Mouse (Mus musculus) large intestine, adult 2 months (tissue): ENCODE measurements around the gene Tgfbr3. TPM values are rescaled to one million over a fixed set of nuclear protein-coding genes. Genes with fewer than 3 reads are reported as not detected.
A peak's percentile ranks its signal among the peaks of the same experiment; 100 is the strongest.

Experiments
- DNase-seq: peaks from one replicate; pipeline ENCODE4 v3.0.0-alpha.2; 2012; ENCODE audit warnings: low read depth, low spot score
- WGBS: fragments of 180-500 bp; shearing (Covaris S2); methylation state at CpG from one replicate; pipeline ENCODE4 v1.1.7; 2018; 5-methylcytosine and 5-hydroxymethylcytosine counted together
- polyA plus RNA-seq: library from polyadenylated mRNA; depleted of rRNA; stranded (reverse); fragments of >200 nt; gene quantifications from 2 replicates; pipeline ENCODE4 v1.2.3, GENCODE M21; 2012

The Tgfbr3 gene
- polyA plus RNA-seq, 1 experiment = 4.7 TPM

DNA sequence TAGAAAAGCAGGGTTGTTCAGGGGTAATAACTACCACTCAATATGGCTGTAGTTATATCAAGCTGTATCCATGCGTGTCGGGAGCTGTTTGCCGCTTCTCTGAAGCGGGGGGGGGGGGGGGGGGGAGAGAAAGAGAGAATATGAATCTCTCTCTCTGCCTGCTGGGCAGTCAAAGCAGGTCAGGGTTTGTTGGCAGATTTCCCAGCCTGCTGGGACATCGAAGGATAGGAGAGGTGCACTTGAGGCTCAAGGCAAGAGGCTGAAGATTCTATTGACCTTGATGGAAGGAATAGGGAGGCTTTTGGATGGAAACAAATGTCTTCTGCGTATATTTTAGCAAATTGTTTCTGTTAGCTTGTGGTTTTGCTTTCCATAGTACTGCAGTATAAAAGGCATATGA is 190.4 kb downstream of the Tgfbr3 start:
- WGBS = 71% methylated on average over 5 of the region's 6 CpGs
- no peak for DNase-seq

DNA sequence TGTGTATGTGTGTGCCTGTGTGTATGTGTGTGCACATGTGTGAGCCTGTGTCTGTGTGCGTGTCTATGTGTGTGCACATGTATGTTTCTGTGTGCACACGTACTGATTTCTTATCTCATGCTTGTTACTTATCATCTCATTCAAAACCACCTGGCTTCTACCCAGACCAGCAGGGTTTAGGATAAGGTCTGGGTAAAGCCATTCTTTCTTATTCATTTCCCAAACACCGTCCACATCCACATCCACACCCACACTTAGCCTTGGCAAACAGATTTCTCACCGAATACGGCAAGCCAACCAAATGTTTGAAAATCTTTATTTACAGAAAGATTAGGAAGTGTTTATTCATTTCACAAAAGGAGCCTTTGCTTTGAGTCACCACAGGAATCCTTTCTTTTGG is 191.4 kb downstream of the Tgfbr3 start:
- WGBS = 30% methylated on average over 5 of the region's 5 CpGs
- DNase-seq = no peak

DNA sequence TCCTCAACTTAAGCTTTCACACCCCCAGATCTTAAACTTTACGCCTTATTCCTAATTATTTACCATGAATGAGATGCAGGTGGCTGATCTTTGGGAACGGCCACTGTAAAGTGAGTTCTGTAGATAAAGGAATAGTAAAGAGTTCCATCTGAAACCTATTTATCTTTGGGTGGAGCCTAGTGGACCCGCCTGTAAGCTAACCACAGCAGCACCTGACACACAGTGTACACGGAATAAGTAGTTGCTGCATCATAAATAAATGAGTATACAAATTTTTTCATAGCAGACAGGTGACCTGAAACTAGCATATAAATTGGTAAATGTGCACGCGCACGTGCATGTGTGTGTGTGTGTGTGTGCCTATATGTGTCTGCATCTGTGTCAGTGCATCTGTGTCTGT is 192.1 kb downstream of the Tgfbr3 start:
- DNase-seq = no peak
- WGBS = 53% methylated on average over 7 of the region's 7 CpGs

DNA sequence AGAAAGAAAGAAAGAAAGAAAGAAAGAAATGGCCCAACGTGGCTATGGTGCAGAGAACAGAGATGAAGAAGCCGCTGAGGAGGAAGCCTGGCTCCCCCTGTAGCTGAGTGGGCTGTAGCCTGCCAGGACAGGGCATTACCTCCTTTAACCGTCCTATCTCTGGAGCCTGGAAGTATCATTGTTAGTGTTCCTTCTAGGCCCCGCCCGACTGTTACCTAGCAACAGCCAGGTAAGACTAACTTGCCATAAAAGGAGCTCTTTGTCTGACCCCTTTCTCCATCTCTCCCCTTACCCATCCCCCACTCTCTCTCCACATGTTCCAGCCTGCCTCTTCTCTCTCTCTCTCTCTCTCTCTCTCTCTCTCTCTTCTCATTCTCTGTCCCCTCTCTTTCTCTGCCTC is 195.2 kb downstream of the Tgfbr3 start:
- no peak for DNase-seq
- WGBS = 46% methylated on average over 5 of the region's 5 CpGs

DNA sequence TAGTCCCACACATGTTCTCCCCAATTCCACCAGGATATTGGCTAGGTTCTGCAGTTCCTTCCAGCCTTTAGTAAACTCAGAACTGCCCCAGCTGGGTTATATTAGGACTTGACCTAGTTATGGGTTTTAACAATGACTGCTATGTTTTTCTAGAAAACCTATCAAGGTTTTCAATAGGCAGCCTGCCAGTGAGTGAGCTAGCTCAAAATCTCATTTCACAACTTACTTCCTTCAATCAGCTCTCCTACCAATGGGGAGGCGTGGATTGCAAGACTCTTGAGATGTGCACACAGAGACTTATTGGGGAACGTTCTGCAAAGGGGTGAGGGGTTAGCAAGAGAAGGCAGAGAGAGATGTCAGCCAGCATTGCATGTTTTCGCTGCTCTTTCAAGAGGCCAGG is 196.2 kb downstream of the Tgfbr3 start:
- no peak for DNase-seq
- 77% methylated on average over 3 of the region's 3 CpGs for WGBS

DNA sequence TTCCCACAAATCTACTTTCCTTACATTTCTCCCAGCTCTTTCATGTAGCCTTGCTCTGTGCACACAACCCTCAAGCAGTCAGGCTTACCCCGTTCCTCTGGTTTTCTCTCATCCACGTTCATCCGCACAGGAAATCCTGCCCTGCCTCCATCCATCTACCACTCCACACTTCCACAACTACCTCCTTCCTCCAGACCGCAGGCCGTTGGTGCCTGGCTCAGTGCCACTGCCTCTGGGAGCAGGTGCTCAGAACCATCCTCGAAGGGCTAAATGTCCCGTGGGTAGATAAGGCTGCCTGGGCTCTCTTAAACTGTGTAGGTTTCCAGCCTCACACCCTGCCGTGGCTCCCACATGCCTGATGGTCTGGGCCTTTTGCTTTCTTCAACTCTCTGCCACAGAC is 197.3 kb downstream of the Tgfbr3 start:
- no peak for DNase-seq
- 18% methylated on average over 8 of the region's 8 CpGs for WGBS

DNA sequence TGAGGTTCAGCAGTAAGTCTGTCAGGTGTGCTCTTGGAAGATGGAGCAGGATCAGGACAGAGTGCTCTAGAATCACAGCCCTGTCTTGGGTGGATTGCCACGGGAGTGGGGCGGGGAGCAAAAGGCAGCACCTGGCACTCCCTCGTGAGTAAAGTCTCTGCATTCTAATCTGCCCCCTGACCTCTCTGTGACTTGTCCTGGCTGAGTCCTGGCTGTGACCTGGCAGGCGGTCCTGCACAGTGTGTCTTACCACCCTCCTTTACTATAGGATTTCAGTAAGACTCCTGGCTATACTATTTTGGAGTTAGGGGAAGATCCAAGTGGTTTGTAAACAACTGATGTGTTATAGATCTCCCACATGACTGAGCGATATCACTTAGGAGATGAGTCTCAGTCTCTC is 199.5 kb downstream of the Tgfbr3 start:
- DNase-seq = no peak
- 51% methylated on average over 5 of the region's 5 CpGs for WGBS

DNA sequence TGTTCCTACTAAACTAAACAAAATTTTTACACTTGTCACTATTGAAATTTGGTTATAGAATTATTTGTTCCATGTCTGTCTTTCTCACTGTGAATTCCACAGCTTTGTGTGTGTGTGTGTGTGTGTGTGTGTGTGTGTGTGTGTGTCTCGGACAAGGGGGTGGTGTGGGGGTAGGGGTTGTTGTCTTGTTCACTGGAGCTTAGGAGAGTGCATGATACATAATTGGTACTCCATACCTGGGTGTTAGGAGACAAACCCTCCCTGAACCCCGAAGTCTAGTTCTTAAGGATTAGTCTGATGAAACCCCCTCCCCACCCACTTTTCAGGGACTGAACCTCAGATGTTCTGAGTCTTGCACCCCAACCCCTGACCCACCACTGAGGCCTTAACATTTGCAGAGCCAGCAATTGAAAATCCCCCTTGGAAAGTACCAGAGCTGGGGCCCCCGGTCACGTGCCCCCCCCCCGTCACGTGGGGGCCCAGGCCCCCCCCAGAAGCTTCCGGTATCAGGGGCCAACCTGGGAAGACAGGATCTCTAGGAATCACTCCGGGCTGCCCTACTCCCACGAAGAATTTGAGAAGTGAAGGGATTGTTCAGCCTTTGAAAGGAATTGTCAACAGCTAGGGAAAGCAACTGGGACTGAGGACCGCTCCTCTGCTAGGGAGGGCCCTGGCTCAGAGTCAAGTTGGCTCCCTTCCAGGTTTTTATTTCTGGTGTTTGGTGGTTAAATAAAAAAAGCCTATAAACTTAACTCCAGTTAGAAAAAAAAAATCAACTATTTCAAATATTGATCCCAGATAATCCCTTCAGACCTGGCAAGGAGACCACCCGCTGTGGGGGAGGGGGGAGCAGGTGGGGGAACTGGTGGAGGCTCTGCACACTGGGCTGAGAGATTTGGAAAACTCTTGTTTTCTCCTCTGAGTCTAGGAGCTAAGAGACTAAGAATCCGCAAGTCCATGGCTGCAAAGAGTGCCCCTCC is 201.3 kb downstream of the Tgfbr3 start:
- peak; percentile 70 for DNase-seq
- 16% methylated on average over 12 of the region's 12 CpGs for WGBS

DNA sequence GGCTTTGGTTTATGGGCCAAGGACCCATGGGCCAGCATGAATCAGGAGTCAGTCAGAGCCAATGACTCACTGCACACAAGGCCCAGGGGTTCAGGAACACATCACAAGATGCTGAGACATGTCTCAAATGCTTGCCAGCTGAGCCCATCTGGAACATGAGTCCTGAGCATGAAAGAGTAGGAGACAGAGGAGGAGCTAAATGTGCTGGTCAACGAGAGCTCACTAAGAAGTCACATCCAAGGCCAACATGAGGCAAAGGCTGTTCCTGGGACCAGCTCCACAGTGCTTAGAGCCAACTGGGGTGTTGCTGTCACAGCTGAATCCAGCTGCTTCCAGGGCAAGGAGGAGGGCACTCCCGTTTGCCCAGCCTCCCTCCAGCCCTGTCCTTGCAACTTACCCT is 202.1 kb downstream of the Tgfbr3 start:
- DNase-seq = no peak
- 18% methylated on average over 2 of the region's 2 CpGs for WGBS

DNA sequence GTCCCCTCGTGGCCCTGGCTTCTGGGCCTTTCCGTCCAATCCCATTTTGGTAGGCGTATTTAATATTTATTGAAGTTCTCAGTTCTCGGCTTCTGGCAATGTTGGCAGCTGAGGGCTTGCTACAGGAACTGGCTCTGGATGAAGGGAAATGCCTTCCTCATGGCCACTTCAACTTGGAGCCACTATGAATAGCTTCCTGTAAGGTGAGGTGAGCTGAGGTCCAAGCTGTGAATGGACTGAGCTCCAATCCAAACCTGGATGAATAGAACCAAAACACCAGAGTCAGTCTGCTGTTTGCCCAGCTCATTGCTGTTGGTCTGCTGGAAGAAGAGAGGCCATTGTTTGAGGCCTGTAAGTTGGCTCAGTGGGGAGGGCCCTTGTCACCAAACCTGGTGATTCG is 203.3 kb downstream of the Tgfbr3 start:
- no peak for DNase-seq
- 83% methylated on average over 5 of the region's 5 CpGs for WGBS

DNA sequence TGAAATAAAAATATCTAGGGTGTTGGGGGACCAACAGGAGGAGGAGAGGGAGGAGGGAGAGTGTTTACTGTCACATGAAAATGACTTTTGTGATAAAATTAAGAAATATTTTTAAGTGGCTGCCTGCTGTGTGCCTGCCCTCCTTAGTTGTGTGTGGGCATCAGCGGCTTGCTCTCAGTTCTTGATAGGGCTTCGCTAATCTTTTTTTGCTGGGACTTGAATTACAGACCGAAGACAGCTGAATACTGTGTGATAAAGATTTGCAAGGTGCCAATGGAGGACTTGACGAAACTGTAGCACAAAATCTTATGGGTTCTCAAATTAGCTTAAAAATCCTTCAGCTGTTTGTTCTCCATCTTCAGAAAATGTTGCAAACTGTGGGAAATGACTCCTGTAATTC is 205.0 kb downstream of the Tgfbr3 start:
- no peak for DNase-seq
- 92% methylated on average over 4 of the region's 4 CpGs for WGBS

DNA sequence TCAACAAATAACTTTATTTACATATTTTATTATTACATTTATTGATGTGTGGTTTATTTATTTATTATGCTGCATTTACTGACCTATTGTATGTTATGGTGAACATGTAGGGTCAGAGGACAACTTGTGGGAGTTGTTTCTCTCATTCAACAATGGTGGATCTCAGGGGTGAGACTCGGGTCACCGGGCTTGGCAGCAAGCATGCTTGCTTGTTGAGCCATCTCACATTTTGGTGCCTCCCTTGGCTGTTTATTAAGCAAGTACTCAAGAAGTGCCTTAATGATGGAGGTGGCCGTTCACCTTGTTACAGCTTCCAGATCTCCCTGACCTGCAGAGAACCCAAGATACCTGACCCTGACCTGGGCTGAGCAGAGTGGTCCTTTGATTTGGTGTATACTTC is 207.4 kb downstream of the Tgfbr3 start:
- WGBS = 73% methylated on average over 3 of the region's 3 CpGs
- no peak for DNase-seq

DNA sequence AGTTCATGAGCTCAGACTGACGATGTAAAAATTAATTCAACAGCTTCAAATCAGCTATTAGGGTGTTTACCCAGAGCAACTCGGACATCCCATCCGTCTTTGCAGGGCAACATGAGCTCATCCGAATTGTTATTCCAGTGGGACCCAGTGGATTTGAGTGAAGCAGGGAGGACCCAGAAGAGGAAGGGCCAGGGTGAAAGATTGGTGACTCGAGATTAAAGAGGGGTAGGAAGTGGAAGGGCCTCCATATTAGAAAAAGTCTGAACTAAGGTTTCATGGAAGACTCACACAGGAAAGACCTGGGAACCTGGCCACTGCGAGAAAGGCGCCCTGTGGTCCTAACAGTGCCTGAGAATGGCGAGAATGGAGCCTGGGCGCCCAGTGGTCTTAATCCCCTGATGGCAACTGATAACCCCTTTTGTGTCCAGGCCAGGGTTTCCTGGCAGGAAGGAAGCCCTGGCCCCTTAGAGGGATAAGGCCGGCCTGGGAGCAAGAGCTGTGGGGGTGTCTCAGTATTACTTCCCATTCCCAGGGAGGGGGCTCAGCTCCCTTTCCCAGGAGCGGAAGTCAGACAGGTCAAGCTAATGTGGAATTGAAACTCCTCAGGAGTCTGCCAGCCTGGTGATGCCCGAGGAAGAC is 208.3 kb downstream of the Tgfbr3 start:
- no peak for DNase-seq
- WGBS = 79% methylated on average over 12 of the region's 12 CpGs

DNA sequence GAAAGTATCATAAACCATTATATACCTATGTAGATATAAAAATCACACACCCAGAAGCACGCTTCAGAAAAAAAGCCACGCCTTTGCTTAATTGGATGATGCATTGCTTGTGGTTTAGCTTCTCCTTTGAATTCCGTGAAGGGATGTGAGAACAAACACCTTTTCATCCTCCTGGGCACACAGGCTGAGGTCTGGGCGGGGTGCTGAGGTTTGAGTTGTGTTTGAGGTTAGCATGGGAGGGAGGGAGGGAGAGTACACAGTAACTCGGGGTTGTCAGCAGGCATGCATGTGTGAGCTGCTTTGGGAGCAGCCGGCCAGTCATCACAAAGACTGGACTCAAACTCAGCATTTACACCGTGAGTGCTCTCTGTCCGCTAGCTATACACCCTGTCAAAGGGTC is 209.5 kb downstream of the Tgfbr3 start:
- DNase-seq = no peak
- WGBS = 19% methylated on average over 8 of the region's 8 CpGs

DNA sequence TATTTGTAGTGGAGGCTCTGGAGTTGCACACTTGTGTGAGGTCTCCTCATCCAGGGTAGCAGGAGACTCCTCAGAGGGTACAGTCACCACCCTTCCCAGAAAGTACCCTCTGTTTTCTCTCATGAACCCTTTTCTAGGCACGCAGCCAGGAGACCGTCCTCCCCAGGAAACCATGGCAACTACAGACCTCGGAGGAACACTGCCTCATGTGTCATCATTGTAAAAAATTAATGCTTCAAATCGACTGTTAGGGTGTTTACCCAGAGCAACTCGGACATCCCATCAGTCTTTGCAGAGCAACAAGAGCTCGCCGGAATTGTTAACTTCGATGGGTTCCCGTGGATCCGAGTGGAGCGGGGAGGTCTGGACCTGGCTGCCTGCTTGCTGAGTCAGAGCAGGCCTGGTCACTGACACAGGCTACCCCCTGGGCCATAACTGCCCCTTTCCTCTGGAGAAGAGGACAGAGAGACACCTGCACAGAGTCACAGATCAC is 210.2 kb downstream of the Tgfbr3 start:
- DNase-seq = no peak
- 10% methylated on average over 11 of the region's 11 CpGs for WGBS

DNA sequence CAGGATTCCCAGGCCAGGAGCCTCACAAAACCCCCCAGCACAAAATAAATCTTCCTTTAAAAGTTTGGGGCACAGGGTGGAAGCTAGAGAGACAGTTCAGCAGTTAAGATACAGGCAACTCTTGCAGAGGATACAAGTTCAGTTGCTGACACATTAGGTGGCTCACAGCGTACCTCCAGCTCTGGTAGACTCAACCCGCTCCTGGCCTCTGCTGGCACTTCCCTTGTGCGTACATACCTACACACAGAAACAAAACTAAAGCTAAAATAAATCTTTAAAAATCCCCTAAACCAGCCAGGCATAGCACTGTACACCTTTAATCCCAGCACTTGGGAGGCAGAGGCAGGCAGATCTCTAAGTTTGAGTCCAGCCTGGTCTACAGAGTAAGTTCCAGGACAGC is 211.1 kb downstream of the Tgfbr3 start:
- 93% methylated on average over 3 of the region's 3 CpGs for WGBS

DNA sequence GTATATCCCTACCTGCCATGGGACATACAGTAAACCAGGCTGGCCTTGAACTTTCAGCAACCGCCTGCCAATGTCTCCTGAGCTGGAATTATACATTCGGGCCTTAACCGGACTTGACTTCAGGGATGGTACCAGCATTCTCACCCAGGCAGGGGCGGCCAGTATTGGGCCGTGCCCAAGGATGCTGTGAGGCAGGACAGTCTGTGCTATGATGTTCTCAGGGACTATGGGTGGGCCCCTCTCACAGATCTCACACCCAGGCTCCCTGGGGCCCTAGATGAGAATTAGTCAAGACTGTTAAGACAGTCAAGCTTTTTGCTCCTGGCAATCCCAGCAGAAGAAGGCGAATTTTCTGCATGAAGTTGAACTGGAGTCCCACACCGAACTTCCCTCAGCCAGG is 211.5 kb downstream of the Tgfbr3 start:
- no peak for DNase-seq
- 95% methylated on average over 7 of the region's 7 CpGs for WGBS

More for the DNA sequence above, 211.1 kb downstream of the Tgfbr3 start:
- DNase-seq = no peak

DNA sequence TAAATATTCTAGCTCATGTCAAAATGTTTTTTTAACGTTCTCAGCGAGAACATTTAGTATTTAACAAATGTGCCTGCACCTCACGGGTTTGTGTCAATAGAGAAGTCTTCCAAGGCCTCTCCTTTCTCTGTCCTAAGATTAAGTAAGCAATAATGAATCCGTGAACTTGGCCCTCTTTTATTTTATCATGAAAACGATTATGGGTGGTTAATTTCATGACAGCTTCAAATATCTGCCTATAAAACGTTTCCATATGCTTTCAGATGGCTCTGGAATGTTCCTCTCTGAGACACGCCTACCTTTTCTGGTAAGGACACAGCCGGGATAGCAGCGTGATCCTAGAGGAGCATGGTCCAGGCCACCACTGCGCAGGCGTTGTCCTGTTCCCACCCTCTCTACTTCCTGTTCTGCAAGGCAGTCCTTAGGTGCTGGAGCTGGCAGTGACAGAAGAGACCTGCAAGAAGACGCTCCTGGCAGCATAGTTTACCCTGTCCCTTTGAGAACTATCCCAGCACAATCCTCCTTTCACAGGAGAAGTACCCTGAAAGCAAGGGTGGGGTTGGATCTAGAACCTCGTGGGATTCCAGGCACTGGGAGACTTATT is 214.3 kb downstream of the Tgfbr3 start:
- peak; percentile 22 for DNase-seq
- 25% methylated on average over 13 of the region's 13 CpGs for WGBS

DNA sequence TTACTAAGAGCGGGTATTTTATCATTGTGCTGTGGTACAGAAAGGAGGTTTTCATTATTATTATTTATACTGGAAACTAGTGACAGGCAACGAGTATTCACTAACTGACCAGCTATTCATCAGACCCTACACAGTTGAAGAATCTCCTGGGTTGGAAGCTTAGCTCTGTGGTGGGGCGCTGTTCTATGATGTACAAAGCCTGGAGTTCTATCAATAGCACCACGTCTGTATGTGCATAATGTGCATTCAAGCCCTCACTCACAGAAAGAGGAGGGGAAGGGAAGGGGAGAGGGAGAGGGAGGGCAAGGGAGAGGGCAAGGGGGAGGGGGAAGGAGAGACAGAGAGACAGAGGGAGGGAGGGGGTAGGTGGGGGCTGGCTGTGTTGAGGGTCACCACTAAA is 215.1 kb downstream of the Tgfbr3 start:
- 84% methylated on average over 4 of the region's 4 CpGs for WGBS
- no peak for DNase-seq

DNA sequence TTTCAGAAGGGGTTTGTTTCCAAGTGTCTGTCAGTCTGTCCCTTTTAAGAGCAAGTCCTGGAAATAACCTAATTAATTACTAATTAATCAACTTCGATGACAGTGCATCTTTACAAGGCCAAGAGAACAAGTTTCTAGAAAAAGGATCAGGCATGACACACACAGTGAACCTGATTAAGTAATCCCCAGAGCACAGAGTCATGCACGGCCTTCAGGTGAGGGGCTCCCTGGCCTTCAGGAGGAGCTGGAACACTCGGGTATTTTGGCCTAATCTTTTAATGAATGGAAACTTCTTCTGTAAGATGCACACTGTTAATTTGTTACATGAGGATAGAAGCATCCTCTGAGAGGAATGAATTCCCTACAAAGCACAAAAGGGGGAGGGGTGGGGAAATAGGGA is 215.9 kb downstream of the Tgfbr3 start:
- no peak for DNase-seq
- 69% methylated on average over 3 of the region's 3 CpGs for WGBS

DNA sequence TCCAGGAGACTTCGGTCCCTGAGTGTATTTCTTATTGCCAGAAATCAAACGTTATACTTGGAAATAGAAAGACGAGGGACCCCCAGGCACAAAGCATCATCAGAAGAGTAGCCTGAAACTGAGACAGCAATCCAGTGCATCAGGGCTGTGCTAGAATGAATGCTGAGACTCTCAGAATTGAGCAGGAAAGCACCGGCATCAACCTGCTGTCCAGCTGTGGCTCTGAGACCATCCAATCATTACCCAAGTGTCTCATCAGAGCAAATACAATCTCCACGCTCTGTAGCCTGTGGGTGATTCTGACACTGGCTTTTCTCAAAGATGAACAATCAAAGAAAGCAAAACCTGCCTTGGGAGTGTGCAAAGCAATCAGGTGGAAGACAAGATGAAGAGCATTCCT is 221.3 kb downstream of the Tgfbr3 start:
- 52% methylated on average over 5 of the region's 5 CpGs for WGBS
- DNase-seq = no peak
